Mouse (Mus musculus) hematopoietic multipotent progenitor cell, adult 10-12 weeks (in vitro differentiated cells): ENCODE data around the gene Irgc1. TPM values are rescaled to one million over a fixed set of nuclear protein-coding genes. Genes with fewer than 3 reads are reported as not detected.

ENCODE experiments used
- polyA plus RNA-seq: library from polyadenylated mRNA; stranded (reverse); fragments of >175 nt; gene quantifications from 2 replicates; pipeline ENCODE4 v1.2.3, GENCODE M21; 2012; ENCODE audit warnings: low replicate concordance

Irgc1 gene
- polyA plus RNA-seq, result not detected in 2 replicates

DNA sequence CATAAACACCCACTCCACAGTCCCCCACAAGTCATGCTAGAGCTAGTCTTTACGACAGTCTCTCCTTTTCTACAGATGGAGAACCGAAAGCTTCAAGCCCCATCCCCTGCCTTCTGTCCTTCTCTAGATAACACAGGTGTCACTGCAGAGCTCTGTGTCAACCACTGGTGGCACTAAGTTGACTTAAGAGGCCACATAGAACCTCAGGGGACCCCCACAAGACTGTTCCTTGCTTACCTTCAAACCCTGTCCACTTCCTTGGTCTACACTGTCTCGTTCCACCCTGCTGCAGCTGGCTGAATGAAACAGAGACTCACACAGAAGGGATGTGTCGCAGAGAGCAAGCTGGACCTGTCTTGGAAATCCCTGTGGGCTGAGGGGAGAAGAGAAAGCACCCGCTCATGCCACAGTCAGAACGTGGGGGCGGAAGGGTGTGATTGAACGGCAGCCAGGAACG lies at the start of gene Irgc1:
TSS of gene Irgc1 (minus strand) at position 443 of the 457 bp plus-strand sequence.

DNA sequence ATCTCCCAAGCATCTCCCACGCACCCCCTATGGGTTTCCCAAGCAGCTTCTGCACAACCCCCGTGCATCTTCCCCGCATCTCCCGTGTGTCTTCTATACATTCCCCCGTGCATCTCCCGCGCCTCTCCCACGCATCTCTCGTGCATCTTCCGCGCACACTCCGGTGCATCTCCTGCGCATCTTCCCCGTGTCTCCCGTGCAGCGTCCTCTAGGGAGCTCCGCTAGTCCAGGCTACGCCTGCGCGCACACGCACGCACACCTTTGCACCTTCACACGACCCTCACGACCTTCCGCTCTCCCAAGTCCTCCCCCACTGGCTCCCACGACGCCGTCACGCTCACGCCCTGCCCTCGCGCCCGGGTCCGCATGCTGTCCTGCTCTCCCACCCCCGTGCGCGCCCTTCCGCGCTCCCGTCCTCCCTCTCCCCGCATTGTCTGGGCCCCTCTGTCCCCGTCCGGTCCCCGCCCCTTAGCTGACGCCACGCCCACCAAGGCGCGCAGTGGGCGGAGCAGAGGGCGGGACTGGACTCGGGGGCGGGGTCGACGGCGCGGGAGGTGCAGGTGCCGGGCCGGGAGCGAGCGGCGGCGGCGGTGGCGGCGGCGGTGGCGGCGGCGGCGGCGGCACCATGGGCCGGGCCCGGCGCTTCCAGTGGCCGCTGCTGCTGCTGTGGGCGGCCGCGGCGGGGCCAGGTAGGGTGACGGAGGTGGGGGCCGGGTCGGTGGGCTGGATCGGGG lies 29.5 kb upstream of the Irgc1 start, which contains the start of gene Cadm4:
TSS of gene Cadm4 (plus strand) at position 550 of the 734 bp plus-strand sequence.

DNA sequence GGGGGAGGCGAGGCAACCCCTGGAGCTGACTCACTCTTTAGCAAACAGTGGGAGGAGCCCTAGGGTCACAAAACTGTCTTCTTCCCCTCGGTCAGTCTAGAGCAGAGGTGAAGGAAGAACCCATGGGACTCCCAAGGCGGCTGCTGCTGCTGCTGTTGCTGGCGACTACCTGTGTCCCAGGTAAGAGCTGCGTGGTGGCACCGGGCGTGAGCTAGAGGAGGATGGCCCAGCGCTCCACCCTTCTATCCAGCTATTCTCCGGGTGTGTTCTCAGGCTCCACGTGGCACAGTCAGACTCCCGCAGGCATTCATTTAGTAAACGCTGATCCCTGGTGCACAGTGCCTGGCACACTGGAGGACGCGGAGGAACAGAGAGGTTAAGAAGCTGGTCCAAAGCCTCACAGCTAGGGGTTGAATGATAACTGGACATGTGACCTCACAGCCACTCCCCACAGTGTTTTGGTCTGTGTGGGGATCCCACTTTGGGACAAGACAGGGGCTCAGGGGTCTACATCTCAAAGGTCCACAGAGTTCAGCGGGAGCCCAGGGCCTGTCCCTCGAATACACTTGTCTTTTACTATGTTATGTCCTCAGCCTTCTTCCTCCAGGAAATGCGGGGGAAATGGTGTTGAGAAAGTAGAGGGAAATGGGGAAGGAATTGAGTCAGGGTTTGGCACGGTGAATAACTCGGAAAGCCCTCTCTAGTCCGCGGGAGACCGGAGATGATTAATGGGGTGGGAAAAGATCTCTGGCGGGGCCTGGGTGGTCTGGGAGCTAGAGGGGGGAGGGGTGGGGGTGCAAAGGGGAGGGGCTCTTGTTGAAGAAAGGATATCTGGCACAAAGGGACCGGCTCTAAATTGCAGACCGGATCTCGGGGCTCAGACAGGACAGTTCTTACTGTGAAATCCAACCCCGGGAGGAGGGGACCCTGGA lies 10.6 kb upstream of the Irgc1 start, which contains the start of gene Plaur:
TSS of gene Plaur (plus strand) at position 97 of the 932 bp plus-strand sequence.

DNA sequence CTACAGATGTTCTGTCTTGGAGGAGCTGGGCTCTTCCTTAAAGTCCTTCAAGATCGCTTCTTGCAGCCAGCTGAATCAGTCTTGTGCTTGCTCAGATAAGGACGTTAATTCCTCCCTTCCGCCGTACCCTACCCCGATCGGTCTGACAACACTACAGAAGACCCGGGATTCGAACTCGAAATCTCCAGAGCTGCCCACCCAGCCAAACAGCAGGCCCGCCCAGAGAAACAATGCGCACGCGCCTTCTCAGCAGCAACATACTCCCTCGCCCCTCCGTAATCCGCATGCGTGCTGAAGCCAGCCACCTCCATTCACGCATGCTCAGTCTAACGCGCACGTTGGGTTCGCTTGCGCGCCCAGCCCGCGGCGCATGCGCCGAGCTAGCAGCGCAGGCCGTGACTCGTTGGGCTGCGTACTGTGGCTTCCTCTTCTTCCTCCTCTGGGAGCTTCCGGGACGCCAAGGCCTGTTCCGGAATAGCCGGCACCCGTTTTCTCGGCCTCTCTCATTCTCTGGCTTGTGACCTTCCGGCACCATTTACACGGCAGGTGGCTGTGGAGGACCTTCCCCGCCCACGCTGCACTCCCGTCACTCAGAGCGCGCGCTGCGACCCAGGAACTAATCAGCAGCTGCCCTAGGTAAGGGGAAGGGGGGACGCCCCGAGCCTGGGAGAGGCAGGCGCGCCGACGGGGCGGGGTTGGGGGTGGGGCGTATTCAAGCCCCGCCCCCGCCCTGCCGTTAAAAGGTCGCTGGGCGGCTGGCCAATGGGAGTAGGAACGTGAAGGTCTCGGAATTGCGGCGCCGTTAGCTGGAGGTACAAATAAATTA lies 52.6 kb downstream of the Irgc1 start, which contains the start of gene Smg9:
TSS of gene Smg9 (plus strand) at position 364 of the 826 bp plus-strand sequence.

Other genes with a start within 250 kb of the Irgc1 start
- 0.11 TPM in 1 of 2 replicates, not detected in the other for gene Zfp111, start 240.9 kb downstream of the Irgc1 start, polyA plus RNA-seq
- 0.29 and 0.45 TPM in 2 replicates for gene Zfp109, start 214.7 kb downstream of the Irgc1 start, polyA plus RNA-seq
- gene Zfp108, start 197.5 kb downstream of the Irgc1 start, polyA plus RNA-seq, result 0.10 and 0.11 TPM in 2 replicates
- 0.26 and 0.28 TPM in 2 replicates for gene Zfp93, start 181.9 kb downstream of the Irgc1 start, polyA plus RNA-seq
- 1.5 and 4.7 TPM in 2 replicates for gene Zfp61, start 151.1 kb downstream of the Irgc1 start, polyA plus RNA-seq
- gene Zfp94, start 135.6 kb downstream of the Irgc1 start, polyA plus RNA-seq, result 3.9 and 7.2 TPM in 2 replicates
- not detected in 2 replicates for gene Tescl, start 118.4 kb downstream of the Irgc1 start, polyA plus RNA-seq
- gene Lypd5, start 103.1 kb downstream of the Irgc1 start, polyA plus RNA-seq, result not detected in 2 replicates
- 79.8 and 80.4 TPM in 2 replicates for gene Kcnn4, start 82.0 kb downstream of the Irgc1 start, polyA plus RNA-seq
- gene Smg9, start 52.7 kb downstream of the Irgc1 start, polyA plus RNA-seq, result 61.7 and 154 TPM in 2 replicates
- gene Plaur, start 10.2 kb upstream of the Irgc1 start, polyA plus RNA-seq, result 117 and 298 TPM in 2 replicates
- 2.0 and 2.4 TPM in 2 replicates for gene Cadm4, start 29.7 kb upstream of the Irgc1 start, polyA plus RNA-seq
- gene Zfp428, start 54.7 kb upstream of the Irgc1 start, polyA plus RNA-seq, result 7.0 and 19.2 TPM in 2 replicates
- gene AC161166.1, start 60.2 kb upstream of the Irgc1 start, polyA plus RNA-seq, result not detected in 2 replicates
- 12.8 and 24.4 TPM in 2 replicates for gene Irgq, start 78.4 kb upstream of the Irgc1 start, polyA plus RNA-seq
- 0.44 TPM in 1 of 2 replicates, not detected in the other for gene Pinlyp, start 93.8 kb upstream of the Irgc1 start, polyA plus RNA-seq
- 98.5 and 301 TPM in 2 replicates for gene Xrcc1, start 94.0 kb upstream of the Irgc1 start, polyA plus RNA-seq
- gene Ethe1, start 135.2 kb upstream of the Irgc1 start, polyA plus RNA-seq, result 18.7 and 25.3 TPM in 2 replicates
- 0.53 and 2.1 TPM in 2 replicates for gene Zfp575, start 135.3 kb upstream of the Irgc1 start, polyA plus RNA-seq
- gene Phldb3, start 158.5 kb upstream of the Irgc1 start, polyA plus RNA-seq, result 14.0 and 33.6 TPM in 2 replicates
- 0.09 TPM in 1 of 2 replicates, not detected in the other for gene Lypd3, start 184.3 kb upstream of the Irgc1 start, polyA plus RNA-seq
- 0.11 TPM in 1 of 2 replicates, not detected in the other for gene Tex101, start 224.4 kb upstream of the Irgc1 start, polyA plus RNA-seq